Mouse (Mus musculus): ENCODE results near the gene Pygo1.

Gene Pygo1

DNA sequence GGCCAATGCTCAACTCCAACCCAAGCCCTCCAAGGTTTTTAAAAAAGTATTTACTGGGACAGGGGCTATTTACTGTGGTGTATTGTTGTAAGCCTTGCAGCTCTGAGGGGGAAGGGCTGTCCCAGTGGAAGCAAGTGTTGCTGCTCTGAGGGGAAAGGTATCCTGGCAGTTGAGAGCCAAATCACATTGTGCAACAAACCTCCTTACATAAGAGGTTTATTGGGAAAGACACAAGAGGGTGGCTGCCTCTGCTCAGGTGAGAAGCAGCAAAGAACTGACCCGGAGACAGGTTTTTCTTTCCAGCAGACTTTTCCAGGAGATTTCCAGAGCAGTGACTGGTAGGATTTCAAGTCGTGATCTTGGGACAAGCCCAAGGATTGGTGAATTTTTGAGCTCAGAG is 10.9 kb downstream of the Pygo1 start:
- DNase-seq (ENCODE audit: low spot score): peak; percentile 79

DNA sequence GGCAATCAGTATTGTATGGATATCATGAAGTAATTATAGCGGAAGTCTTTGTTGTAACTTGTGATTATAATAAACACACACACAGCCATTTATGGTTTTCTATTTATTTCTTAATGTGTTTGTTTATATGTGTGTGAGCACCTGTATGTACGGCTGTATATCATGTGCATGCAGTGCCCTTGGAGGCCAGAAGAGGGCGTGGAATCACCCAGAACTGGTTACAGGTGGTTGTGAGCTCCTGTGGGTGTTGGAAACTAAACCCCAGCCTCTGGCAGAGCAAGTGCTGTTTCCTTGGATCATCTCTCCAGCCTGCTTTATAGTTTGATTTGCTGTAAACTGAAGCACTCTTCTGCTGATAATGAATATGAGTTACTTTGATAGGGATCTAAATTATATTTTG is 18.0 kb downstream of the Pygo1 start:
- DNase-seq (ENCODE audit: low spot score): no peak

DNA sequence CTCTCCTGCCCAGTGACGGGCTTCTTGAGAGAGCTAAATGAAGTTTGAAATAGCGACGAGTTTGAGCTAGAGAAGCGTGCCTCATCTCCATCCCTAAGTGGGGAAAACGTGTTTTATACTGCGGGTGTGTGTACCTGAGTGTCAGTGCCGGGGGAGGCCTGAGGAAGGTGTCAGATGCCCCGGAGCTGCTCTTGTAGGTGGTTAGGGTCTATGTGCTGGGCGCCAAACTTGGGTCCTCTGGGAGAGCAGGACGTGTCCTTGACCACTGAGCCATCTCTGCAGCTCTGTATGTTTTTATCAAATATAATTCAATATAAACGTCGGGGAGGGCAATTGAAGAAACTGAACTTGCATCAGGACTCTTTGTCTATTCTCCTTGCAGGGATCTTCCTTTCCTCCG is 18.8 kb downstream of the Pygo1 start:
- DNase-seq (ENCODE audit: low spot score): no peak

DNA sequence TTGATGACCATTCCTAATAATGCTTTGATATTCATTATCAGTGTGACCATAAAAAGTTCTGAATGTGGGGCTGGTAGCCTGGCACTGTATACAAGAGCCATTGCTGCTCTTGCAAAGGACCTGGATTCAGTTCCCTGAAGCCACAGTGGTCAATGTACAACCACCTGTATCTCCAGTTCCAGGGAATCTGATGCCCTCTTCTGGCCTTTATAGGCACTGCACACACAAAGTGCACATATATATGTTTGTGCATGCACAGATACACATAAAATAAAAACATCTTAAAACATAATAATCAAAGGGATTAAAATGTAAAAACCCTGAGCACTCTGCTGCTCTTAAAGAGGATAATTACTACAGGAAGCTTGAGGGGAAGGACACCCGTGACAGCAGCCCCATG is 21.6 kb downstream of the Pygo1 start:
- DNase-seq (ENCODE audit: low spot score): no peak

DNA sequence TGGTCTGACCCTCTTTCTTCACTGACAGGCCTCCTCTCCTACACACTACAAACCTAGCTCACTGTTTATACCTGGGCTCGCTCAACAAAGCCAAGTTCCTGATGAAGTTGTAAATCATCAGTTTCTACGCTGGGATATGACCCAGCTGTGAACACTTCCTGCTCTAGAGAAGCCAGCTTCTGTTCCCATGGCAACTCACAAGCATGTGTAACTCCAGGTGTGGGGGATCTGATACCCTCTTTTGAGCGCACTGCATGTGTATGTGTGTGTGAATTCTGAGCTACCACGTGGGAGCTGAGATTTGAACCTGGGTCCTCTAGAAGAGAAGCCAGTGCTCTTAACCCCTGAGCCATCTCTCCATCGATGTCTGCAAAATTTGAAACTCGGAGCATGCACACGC is 24.1 kb downstream of the Pygo1 start:
- DNase-seq (ENCODE audit: low spot score): no peak

DNA sequence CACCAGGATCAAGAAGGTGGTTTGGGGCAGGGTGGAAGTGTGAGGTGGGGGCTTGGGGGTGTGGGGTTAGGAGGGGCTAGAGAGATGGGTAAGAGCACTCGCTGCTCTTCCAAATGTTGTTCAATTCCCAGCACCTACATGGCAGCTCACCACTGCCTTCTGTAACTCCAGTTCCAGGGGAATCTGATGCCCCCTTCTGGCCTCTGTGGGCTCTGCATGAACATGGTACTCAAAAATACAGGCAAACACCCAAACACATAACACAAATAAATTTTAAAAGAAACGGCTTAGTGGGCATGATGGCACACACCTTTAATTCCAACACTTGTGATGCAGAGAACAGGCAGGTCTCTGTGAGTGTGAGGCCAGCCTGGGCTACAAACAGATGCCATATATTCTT is 29.3 kb downstream of the Pygo1 start:
- no peak for DNase-seq (ENCODE audit: low spot score)

DNA sequence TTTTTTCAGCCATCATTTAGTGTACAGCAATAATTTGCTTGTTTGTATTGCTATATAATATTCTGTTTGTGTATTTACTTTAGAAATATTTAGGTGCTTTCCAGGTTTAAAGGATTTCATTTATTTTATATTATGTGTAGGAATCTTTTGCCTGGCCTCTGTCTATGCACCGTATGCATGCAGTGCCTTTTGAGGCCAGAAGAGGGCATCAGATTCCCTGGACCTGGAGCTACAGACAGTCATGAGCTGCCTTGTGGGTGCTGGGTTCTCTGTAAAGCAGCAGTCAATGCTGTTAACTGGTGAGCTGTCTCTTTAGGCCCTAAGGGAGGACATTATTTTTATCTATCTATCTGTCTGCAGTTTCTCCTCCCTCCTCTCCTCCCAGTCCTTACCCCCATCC is 30.1 kb downstream of the Pygo1 start:
- DNase-seq (ENCODE audit: low spot score): peak; percentile 57

DNA sequence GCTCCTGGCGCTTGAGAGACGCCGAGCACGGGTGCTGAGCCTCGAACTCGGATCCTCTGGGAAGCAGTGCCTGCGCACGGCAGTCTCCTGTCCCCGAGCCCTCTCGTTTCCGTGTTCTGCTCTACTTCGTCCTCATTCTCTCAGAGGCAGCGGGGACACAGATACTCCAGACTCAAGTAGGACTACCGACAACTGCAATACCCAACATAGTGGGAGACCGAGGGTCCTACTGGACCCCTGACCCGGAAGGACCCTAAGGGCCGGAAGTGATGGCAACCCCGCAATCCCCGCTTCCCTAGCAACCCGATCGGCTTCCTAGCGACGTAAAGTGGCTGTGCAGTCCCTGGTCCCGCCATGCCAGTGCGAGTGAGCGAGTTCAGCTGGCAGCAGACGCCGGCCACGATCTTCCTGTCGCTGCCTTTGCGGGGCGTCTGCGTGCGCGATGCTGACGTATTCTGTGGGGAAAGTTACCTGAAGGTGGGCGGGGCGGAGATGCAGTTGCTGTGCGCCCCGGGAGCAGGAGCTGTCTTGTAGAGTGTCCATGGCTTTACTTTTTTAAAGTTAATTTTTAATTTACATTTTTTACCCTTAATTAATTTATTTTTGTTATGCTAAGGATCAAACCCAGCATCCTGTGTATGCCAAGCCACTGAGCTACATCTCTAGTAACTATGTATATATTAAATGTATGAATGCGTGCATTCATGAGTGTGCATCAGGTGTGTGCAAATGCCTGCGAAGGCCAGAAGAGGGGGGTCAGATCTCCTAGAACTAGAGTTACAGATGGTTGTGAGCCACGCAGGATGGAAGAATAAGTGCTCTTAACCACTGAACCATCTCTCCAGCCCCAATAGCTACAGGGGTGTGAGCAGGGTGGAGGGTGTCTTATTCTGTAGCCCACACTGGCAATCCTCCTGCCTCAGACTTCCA is 33.3 kb downstream of the Pygo1 start, which contains the start of the genes Dyx1c1 and Gm44503:
Dyx1c1 (plus strand) TSS at position 265 of the 930 bp plus-strand sequence.
Gm44503 (plus strand) TSS at position 332 of the 930 bp plus-strand sequence.
- peak; percentile 85 for DNase-seq (ENCODE audit: low spot score)

DNA sequence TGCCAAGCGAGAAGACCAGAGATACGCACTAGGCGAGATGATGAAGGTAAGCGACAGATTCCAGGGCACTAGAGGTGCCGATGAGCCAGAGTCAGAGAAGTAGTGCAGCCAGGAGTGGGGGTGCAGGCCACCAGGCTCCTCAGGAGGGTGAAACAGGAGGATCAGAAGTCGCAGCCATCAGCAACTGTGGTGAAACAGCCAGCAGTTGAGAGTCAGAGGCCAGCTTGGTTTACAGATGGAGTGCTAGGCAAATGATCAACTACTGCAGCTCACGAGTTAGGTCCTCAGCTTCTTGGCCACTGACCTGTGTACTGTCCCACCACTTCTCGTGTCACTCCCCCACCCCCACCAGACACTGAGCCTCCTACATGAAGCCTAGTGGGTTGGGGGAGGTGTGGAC is 35.9 kb downstream of the Pygo1 start:
- no peak for DNase-seq (ENCODE audit: low spot score)

DNA sequence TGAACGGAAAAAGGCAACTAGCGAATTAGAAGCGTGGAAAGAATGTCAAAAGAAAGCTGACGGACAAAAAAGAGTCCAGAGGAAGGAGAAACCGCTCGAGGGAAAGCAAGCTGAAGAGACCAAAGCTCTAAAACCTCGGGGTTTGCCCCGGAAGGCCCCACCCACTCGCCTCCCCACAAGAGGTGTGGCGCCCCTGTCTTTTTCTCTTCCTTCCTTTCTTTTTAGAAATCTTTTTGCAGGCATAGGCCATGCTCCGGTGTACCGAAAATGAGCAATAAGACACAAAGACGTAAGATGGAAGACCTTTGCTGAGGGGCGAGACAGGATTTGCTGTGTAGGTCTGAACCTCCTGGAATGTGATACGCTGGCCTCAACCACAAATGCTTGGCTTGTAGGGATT is 36.5 kb downstream of the Pygo1 start:
- peak; percentile 39 for DNase-seq (ENCODE audit: low spot score)

DNA sequence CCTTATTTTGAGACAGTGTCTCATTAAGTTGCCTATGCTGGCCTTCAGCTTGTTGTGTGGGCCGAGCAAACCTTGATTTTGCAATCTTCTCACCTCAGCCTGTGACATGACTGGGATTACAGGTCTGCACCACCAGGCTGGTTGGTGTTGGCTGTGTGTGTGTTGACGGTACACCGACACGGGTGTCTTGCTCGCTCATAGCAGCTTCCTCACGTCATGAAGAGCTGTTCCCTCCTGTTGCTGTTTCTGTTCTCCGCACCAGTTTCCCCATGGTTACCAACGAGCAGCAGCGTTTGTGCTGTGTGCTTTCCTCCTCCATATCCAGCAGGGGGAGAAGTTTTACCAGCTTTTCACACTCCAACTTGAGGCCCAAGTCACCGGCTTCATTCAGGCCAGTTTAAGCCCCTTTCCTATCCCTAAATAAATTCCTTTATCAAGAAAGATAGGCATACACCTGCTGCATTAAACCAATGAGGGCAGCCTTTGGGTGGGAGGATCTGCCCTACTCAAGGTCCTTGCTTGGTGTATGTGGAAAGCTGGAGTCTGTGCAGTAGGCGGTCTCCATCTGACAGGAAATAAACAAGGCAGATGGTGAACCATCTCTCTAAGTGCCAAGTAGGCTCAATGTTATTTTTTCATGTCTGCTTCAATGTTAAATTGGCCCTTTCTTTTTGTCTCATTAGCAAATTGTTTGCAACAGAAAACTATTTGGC is 43.1 kb downstream of the Pygo1 start:
- peak; percentile 72 for DNase-seq (ENCODE audit: low spot score)

DNA sequence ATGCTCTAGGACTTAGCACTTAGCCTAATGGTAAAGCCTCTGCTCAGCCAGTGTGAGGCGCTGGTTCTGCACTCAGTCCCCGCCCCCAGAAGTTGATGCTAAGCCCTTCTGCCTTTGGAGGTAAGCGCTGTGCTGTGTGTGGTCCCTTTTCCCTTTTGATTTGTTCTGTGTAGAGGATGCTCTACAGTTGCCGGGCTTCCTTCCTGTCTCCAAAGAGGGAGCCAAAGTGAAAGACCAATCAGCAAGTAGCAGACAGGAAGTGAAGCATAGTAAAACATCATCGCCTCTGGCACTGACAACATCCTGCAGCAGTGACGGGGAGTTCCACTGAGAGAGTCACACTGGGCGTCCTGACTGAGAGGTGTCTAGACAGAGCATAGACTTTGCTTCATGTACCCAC is 44.4 kb downstream of the Pygo1 start:
- DNase-seq (ENCODE audit: low spot score): peak; percentile 43

DNA sequence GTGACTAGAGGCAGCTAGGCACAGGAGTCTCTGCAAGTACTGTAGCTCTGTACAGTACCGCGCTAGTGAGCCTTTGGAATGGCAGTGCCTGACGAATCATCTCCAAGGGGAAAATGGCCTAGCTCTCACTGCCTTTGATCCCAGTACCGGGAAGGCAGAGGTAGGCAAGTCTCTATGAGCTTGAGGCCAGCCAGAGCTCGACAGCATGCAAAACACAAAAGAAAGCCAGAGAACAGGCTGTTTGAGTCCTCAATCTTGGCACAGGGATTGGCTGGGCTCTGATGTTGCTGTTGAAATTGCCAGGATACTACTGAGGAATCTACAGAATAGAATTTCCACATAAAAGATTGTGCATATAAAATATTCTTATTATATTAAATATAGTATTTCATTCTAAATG is 47.0 kb downstream of the Pygo1 start:
- DNase-seq (ENCODE audit: low spot score): no peak

DNA sequence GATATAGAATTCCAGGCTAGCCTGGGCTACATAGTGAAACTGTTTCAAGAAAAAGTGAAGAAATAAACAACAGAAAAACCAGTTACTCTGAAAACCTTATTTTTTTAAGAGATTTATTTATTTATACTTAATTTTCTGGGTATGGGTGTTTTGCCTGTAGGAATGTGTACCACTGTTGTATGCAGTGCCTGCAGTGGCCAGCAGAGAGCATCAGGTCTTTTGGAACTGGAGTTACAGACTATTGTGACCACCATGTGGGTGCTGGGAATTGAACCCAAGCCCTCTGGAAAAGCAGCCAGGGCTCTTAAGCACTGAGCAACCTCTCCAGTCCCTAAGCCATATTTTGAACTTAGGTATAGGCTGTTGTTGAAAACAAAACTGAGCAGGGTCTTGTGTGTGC is 47.5 kb downstream of the Pygo1 start:
- DNase-seq (ENCODE audit: low spot score): no peak

DNA sequence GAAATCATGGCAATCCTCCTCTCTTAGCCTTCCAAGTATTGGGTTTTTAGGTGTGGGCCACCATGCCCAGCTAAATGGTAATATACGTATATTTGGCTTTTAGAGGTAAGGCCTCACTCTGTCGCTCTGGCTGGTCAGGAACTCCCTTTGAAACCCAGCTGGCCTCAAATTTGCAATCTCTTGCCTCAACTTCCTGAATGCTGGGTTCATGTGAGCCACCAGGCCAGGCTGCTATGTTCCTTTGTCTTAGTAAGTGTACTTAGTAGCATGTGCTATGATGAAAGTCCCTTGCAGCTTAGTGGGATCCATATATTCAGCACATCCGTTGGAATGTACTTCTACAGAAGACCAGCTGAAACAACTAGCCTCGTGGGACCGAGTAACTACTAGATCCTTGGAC is 49.3 kb downstream of the Pygo1 start:
- DNase-seq (ENCODE audit: low spot score): no peak

DNA sequence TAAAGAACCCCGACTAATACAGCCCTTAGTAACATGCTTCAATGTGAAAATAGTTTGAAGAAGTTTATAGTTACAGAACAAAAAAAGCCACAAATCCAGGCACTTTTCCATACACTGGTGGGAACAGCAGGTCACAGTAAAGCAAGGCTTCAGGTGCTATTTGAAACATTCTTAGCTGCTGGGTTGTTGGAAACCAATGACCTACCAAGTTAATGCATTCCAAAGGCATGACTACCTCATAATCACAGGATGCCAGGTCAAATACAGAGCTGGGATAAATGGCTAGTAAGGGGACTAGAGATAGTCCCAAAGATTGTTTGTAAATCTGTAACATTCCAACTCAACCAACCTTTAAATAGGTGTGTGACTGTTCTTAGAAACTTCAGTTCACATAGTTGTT is 49.8 kb downstream of the Pygo1 start:
- no peak for DNase-seq (ENCODE audit: low spot score)

DNA sequence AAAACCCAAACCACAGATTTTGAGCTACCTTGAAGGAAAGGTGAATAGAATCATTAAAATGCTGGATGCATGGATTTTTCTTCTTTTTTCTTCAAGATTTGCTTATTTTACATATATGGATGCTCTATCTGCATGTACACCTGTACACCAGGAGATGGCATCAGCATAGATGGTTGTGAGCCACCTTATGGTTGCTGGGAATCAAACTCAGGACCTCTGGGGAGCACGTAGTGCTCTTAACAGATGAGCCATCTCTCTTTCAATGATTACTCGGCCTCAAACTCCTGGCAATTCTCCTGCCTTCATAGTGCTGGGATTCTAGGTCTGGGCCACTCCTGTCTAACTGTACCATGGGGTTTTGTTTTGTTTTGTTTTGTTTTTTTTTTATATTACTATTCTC is 57.6 kb downstream of the Pygo1 start:
- no peak for DNase-seq (ENCODE audit: low spot score)

DNA sequence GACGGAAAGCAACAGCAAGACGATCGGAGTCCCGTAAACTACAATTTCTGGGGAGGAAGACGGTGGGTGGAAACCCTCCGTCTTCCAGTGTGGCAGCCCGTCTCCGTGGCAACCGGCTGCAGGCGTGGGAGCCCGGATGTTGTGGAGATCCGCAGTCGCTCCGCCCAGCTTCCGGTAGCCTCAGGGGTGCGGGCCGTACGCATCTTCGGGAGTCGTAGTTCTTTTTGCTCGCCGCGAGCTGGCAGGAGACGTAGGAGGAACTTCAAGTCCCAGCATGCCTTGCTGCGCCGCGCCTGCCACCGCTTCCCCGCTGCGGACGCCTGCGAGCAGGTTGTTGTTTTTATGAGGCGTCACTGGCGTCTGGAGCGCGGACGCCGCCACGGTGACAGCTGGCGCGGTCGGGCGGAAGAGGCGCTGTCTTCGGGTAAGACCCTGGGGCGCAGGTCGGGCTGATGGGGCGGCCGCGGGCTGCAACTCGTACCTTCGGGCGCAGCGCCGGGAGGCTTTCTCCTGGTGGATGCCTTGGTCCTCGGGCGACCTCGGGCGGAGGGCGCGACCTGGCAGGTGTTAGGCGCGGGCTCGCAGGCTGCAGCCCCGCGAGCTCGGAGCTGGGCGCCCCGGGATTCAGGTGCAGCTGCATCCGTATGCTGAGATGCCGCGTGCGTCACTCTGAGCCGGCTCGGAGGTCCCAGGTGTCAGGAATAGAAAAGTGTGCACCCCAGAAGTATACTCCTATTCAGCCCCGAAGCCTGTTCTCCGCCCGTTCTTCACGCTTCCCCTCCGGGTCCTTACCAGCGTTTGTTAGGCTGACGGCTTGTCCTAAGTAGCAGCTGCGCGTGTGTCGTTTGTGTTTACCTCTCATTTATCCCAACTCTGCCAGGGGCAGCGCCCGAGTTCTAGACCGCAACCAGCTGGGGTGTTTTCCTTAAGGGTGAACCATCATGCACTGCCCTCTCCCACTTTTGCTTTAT is 60.1 kb downstream of the Pygo1 start, which contains the start of the genes Ccpg1os and Ccpg1:
Ccpg1os (minus strand) TSS at position 133 of the 971 bp plus-strand sequence.
Ccpg1 (plus strand) TSS at position 180 of the 971 bp plus-strand sequence.
- peak; percentile 98 for DNase-seq (ENCODE audit: low spot score)

DNA sequence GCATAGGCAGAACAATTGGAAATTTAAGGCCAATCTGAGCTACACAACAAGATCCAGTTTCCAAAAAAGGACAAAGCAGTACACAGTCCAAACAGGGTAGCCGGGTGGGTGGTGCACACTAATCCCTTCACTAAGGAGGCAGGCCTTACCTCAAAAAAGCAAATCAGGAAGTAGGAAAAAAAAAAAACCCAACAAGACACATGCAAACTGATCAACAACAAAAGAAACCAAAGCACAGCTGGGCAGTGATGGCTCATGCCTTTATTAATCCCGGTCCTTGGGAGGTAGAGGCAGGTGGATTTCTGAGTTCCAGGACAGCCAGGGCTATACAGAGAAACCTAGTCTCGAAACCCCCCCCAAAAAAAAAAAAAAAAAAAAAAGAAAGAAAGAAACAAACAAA is 62.3 kb downstream of the Pygo1 start:
- DNase-seq (ENCODE audit: low spot score): no peak

DNA sequence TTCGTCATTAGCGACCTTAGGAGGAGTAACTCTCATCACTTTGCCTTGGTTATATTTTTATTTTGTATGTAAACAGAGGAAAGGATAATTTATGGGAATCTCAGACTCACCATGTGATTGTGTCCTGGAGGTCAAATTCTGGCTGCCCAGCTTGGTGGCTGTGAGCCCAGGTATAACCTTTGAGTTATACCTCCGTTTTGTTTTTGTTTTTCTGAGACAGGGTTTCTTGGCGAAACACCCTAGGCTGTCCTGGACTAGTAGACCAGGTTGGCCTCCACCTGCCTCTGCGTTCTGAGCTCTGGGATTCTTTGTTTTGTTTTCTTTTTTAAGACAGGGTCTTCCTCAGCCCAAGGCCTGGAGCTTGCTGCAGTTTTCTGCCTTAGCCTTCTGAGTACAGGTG is 63.3 kb downstream of the Pygo1 start:
- no peak for DNase-seq (ENCODE audit: low spot score)

DNA sequence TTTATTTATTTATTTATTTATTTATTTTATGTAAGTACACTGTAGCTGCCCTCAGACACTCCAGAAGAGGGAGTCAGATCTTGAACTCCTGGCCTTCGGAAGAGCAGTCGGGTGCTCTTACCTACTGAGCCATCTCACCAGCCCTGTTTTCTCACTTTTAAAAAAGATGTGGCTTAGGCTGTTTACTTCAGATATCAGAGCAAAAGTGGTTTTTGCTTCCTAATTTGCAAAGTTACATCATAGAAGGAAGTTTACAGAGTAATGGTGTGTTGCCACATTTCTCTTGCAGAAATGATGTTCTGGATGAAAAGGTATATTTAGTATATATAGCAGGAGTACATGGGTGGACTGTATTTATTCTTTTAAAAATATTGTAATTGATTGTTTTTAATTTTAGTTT is 66.0 kb downstream of the Pygo1 start:
- no peak for DNase-seq (ENCODE audit: low spot score)

DNA sequence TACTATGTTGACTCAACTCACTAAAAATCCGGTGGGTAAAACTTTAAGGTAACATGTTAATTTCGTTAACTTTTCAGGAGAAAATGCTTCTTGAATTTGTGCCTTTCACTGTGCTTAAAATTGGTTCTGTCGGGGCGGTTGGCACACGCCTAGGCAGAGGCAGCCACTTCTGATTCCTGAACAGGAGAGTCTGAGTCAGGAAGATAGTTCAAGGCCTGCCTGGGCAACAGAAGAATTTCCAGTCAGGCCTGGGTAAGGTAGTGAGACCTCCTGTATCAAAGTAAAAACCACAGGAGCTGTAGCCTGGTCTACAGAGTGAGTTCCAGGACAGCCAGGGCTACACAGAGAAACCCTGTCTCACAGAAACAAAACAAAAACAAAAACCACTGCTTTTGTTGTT is 67.1 kb downstream of the Pygo1 start:
- no peak for DNase-seq (ENCODE audit: low spot score)

Measured in lung, postnatal 25 days (tissue).